Mouse (Mus musculus): ENCODE measurements around the gene St7l. TPM values are rescaled to one million over a fixed set of nuclear protein-coding genes. Genes with fewer than 3 reads are reported as not detected.

St7l gene
- polyA plus RNA-seq, 1 experiment: 7.4 TPM

DNA sequence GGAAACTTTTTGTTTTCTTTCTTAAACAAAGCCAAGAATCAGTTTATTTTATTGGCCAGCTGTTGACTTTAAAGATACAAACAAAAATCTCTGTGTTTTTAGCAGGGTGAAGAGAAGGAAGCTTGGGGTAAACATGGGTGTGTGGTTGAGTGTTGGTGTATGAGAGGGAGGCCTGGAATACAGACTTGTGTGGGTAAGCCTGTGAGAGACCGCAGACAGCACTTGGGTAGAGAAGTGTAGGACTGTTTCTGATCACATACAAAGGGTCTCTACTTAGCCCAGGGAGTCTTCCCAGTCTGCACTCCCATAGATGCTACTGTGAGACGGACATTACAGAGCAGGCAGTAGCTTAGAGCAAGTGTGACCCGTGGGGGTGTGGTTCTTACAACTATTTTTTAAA is 24.8 kb downstream of the St7l start:
- no peaks in the 10 kb centered on the region for H3K27me3 ChIP-seq (replicated peaks; ENCODE audit: control insufficient read depth, insufficient read depth, low read length)
- no peak overlapping the region for H3K4me3 ChIP-seq (ENCODE audit: insufficient read depth, low read depth, low read length)
- no peaks in the 10 kb centered on the region for H3K4me1 ChIP-seq (ENCODE audit: control insufficient read depth, insufficient read depth, low read length)
- DNase-seq: no peak
- H3K27ac ChIP-seq (ENCODE audit: insufficient read depth, low read depth, low read length): no peak overlapping the region
- H3K36me3 ChIP-seq (ENCODE audit: control insufficient read depth, insufficient read depth, low read length): peaks cover 2% of the 10 kb centered on the region
- no peak for TF ChIP-seq CTCF (conservative IDR thresholded peaks at IDR 0.05; ENCODE audit: insufficient read depth, insufficient read length, low read depth, low read length)
- no peak for TF ChIP-seq POLR2A (IDR thresholded peaks at IDR 0.05; ENCODE audit: low read depth, low read length)
- 92% methylated on average over 3 of the region's 3 CpGs for WGBS

DNA sequence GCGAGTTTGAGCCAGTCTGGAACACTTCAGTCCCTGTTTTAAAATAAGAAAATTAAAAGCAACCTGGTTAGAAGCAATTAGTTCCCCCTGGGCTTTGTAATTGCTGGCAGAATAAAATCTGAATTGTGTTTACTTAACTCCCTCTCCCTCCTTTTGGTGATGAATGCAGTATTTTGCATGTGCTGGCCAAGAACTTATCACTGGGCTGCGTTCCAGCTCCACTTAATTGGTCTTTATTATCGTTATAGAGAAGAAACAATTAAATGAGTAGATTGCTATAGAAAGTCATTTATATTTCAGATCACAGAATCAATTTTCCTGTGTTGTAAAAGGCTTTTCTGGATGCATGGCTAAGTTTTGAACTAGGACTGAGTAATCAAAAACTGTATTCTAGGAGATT is 32.3 kb downstream of the St7l start:
- 74% methylated on average over 3 of the region's 3 CpGs for WGBS
- no peak overlapping the region for H3K27ac ChIP-seq (ENCODE audit: insufficient read depth, low read depth, low read length)
- peaks cover 2% of the 10 kb centered on the region; the same call in 1 of the 2 replicates for H3K36me3 ChIP-seq (ENCODE audit: control insufficient read depth, insufficient read depth, low read length)
- H3K4me3 ChIP-seq (ENCODE audit: insufficient read depth, low read depth, low read length): no peak overlapping the region
- H3K27me3 ChIP-seq (replicated peaks; ENCODE audit: control insufficient read depth, insufficient read depth, low read length): no peaks in the 10 kb centered on the region
- DNase-seq: no peak
- no peak for TF ChIP-seq POLR2A (IDR thresholded peaks at IDR 0.05; ENCODE audit: low read depth, low read length)
- no peak for TF ChIP-seq CTCF (conservative IDR thresholded peaks at IDR 0.05; ENCODE audit: insufficient read depth, insufficient read length, low read depth, low read length)
- no peaks in the 10 kb centered on the region for H3K4me1 ChIP-seq (ENCODE audit: control insufficient read depth, insufficient read depth, low read length)

DNA sequence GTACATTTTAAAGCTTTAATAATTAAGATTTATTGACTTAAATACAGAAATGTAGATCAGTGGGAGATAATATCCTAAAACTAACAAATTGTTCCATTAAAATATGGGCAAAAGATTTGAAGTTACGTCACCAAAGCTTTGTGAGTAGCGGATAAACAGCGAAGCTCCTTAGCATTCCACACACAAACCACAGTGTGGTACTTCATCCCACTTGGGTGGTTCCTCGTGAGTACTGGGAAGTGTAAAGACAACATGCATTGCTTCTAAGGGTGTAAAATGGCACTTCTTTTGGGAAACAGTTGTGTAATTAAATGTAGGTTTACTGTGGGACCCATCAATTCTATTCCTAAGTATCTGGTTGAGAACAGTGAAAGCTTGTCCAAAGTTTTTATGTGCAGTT is 37.3 kb downstream of the St7l start:
- peaks cover 2% of the 10 kb centered on the region; the same call in 1 of the 2 replicates for H3K36me3 ChIP-seq (ENCODE audit: control insufficient read depth, insufficient read depth, low read length)
- TF ChIP-seq POLR2A (IDR thresholded peaks at IDR 0.05; ENCODE audit: low read depth, low read length): no peak
- no peak for TF ChIP-seq CTCF (conservative IDR thresholded peaks at IDR 0.05; ENCODE audit: insufficient read depth, insufficient read length, low read depth, low read length)
- H3K27ac ChIP-seq (ENCODE audit: insufficient read depth, low read depth, low read length): no peak overlapping the region
- 83% methylated on average over 4 of the region's 4 CpGs for WGBS
- H3K4me3 ChIP-seq (ENCODE audit: insufficient read depth, low read depth, low read length): no peak overlapping the region
- no peak for DNase-seq
- H3K27me3 ChIP-seq (replicated peaks; ENCODE audit: control insufficient read depth, insufficient read depth, low read length): no peaks in the 10 kb centered on the region
- H3K4me1 ChIP-seq (ENCODE audit: control insufficient read depth, insufficient read depth, low read length): no peaks in the 10 kb centered on the region

DNA sequence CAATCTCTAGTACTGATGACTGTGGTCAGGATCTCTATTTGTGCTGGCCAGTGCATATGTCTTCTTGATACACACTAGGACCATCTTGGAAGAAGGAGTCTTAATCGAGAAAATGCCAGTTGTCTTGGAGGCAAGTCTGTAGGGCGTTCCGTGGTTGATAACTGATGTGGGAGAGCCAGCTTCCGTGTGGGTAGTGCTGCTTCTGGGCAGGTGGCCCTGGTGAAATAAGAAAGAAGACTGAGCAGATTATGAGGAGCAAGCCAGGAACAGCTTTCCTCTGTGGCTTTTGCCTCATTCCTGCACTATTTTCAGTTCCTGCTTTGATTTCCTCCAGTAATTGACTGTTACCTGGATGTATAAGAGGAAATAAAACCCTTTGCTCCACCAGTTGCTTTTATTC is 41.6 kb downstream of the St7l start:
- Histone ChIP-seq H3K4me3 (ENCODE audit: insufficient read depth, low read depth, low read length) (no peak overlapping the region), H3K4me1 (ENCODE audit: control insufficient read depth, insufficient read depth, low read length) (no peaks in the 10 kb centered on the region), H3K27me3 (replicated peaks; ENCODE audit: control insufficient read depth, insufficient read depth, low read length) (no peaks in the 10 kb centered on the region), H3K36me3 (ENCODE audit: control insufficient read depth, insufficient read depth, low read length) (peaks cover 2% of the 10 kb centered on the region; the same call in 1 of the 2 replicates), H3K27ac (ENCODE audit: insufficient read depth, low read depth, low read length) (no peak overlapping the region)
- no peak for DNase-seq
- TF ChIP-seq POLR2A (IDR thresholded peaks at IDR 0.05; ENCODE audit: low read depth, low read length) (no peak), CTCF (conservative IDR thresholded peaks at IDR 0.05; ENCODE audit: insufficient read depth, insufficient read length, low read depth, low read length) (no peak)
- 90% methylated on average over 4 of the region's 4 CpGs for WGBS

DNA sequence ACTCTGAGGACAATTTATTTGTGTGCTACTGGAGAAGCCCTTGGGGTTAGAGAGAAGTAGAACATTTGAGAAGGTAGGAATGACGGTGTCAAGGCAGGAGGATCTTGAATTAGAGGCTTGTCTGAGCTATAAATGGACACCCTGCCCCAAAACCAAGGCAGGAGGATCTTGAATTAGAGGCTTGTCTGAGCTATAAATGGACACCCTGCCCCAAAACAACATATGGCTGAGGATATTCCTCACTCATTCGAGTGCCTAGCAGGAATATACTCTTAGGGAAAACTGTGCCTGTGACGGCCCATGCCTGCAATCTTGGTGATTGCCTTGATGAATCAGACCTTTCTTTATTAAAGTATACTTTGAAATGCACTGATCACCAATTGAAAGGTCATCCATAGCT is 42.2 kb downstream of the St7l start:
- TF ChIP-seq POLR2A (IDR thresholded peaks at IDR 0.05; ENCODE audit: low read depth, low read length) (no peak), CTCF (conservative IDR thresholded peaks at IDR 0.05; ENCODE audit: insufficient read depth, insufficient read length, low read depth, low read length) (no peak)
- Histone ChIP-seq H3K4me3 (ENCODE audit: insufficient read depth, low read depth, low read length) (no peak overlapping the region), H3K27ac (ENCODE audit: insufficient read depth, low read depth, low read length) (no peak overlapping the region), H3K4me1 (ENCODE audit: control insufficient read depth, insufficient read depth, low read length) (no peaks in the 10 kb centered on the region), H3K36me3 (ENCODE audit: control insufficient read depth, insufficient read depth, low read length) (peaks cover 2% of the 10 kb centered on the region; the same call in 1 of the 2 replicates), H3K27me3 (replicated peaks; ENCODE audit: control insufficient read depth, insufficient read depth, low read length) (no peaks in the 10 kb centered on the region)
- WGBS: 79% methylated on average over 3 of the region's 3 CpGs
- no peak for DNase-seq

DNA sequence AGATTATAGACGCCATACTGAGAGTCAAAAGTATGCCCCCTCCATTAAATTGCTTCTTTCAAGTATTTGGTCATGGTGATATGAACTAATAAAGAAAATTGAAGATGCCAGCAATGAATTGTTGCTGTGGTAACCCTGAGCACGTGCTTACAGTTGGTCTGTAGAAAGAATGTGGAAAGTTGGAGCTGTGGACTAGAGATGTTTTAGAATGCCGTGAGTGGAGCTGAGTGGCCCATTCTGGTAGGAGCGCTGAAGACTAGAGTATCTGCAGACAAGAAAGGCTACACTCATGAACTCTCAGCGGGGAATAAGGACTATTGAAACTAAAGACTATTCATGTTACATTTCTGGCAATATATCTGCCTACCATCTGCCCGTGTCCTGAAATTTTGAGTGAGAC is 45.4 kb downstream of the St7l start:
- Histone ChIP-seq H3K27me3 (replicated peaks; ENCODE audit: control insufficient read depth, insufficient read depth, low read length) (no peaks in the 10 kb centered on the region), H3K4me1 (ENCODE audit: control insufficient read depth, insufficient read depth, low read length) (no peaks in the 10 kb centered on the region), H3K27ac (ENCODE audit: insufficient read depth, low read depth, low read length) (no peak overlapping the region), H3K4me3 (ENCODE audit: insufficient read depth, low read depth, low read length) (no peak overlapping the region), H3K36me3 (ENCODE audit: control insufficient read depth, insufficient read depth, low read length) (peaks cover 2% of the 10 kb centered on the region; the same call in 1 of the 2 replicates)
- WGBS: 95% methylated on average over 6 of the region's 6 CpGs
- TF ChIP-seq POLR2A (IDR thresholded peaks at IDR 0.05; ENCODE audit: low read depth, low read length) (no peak), CTCF (conservative IDR thresholded peaks at IDR 0.05; ENCODE audit: insufficient read depth, insufficient read length, low read depth, low read length) (no peak)
- DNase-seq: no peak

DNA sequence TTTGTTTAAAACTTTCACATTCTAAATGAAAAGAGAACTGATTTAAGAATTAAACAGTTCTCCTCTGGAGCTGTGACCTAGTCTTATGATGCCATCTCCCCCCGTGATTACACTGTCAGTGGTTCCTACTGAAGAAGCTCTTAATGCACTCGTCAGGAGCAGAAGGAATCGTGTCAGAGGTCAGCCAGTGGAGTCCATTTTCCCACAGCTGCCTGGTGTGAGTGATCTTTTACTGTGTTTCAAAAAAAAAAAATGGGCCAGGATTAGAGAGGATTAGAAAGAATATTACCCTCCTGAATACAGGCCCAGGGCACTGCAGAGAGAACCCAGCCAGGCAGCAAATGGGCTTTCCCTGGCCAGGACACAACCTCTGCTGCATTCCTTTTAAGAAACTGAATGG is 51.2 kb downstream of the St7l start:
- no peak for DNase-seq

More for the DNA sequence above, 51.2 kb downstream of the St7l start:
- Histone ChIP-seq H3K27ac (ENCODE audit: insufficient read depth, low read depth, low read length) (no peak overlapping the region), H3K27me3 (replicated peaks; ENCODE audit: control insufficient read depth, insufficient read depth, low read length) (no peaks in the 10 kb centered on the region), H3K4me3 (ENCODE audit: insufficient read depth, low read depth, low read length) (no peak overlapping the region), H3K36me3 (ENCODE audit: control insufficient read depth, insufficient read depth, low read length) (no peaks in the 10 kb centered on the region), H3K4me1 (ENCODE audit: control insufficient read depth, insufficient read depth, low read length) (no peaks in the 10 kb centered on the region)
- WGBS: 60% methylated on average over 3 of the region's 3 CpGs
- TF ChIP-seq POLR2A (IDR thresholded peaks at IDR 0.05; ENCODE audit: low read depth, low read length) (no peak), CTCF (conservative IDR thresholded peaks at IDR 0.05; ENCODE audit: insufficient read depth, insufficient read length, low read depth, low read length) (no peak)
